Comparison of ENCODE assay signal across 31 mouse cellular contexts in the genomic region with DNA sequence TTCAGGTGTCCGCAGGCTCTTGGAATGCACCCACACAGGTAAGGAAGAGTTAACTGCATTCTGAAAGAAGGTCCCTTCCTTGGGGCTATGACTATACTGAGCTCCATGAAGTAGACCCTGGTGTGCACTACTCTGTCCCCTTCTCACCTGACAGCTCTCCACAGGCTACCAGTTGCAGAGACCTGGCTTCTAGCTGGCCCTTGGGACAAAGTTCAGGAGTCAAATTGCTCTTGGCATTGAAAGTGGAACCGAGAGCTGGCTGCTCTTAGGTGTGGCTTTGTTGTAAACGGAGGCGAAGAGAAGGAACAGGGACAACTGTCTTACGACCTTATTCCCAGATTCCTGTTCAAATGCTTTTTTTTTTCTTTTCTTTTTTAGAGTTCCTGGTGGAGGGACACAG. TPM values are rescaled to one million over a fixed set of nuclear protein-coding genes. Genes with fewer than 3 reads are reported as not detected.
DNase-seq lines count a peak whose midpoint lies in the region; ATAC-seq and TF ChIP-seq lines count a peak whose summit lies in the region.
"Had no signal": no experiment of that assay in that cellular context is flagged by ENCODE, and none has a peak within 500 bp of the region (broad histone marks: within the 10 kb centered on the region; RNA-seq: fewer than 3 reads in every experiment).

No protein-coding gene starts in this region.

- H3K4me3 ChIP-seq in kidney, embryonic 16.5 days (ENCODE audit: low read length): no peak overlapping the region
- peak overlapping the region; percentile 28; the same call in 1 of the 2 replicates for H3K4me3 ChIP-seq in G1E (ENCODE audit: low read depth, low read length)
- no peak overlapping the region for H3K4me3 ChIP-seq in intestine, embryonic 14.5 days (ENCODE audit: low read depth, low read length)
- no peak overlapping the region for H3K4me3 ChIP-seq in embryonic facial prominence, embryonic 10.5 days
- H3K4me3 ChIP-seq: embryonic facial prominence, embryonic 15.5 days; forebrain, embryonic 12.5 days; heart, embryonic 10.5 days; heart, embryonic 15.5 days; hindbrain, embryonic 12.5 days; midbrain, embryonic 13.5 days had no signal

- no peaks in the 10 kb centered on the region for H3K9me3 ChIP-seq in kidney, embryonic 16.5 days (ENCODE audit: low read length)
- H3K9me3 ChIP-seq in G1E (replicated peaks): no peaks in the 10 kb centered on the region
- no peaks in the 10 kb centered on the region for H3K9me3 ChIP-seq in intestine, embryonic 14.5 days (ENCODE audit: control insufficient read depth, low read length)
- no peaks in the 10 kb centered on the region for H3K9me3 ChIP-seq in embryonic facial prominence, embryonic 10.5 days
- H3K9me3 ChIP-seq: embryonic facial prominence, embryonic 15.5 days; forebrain, embryonic 12.5 days; heart, embryonic 10.5 days; heart, embryonic 15.5 days; hindbrain, embryonic 12.5 days; midbrain, embryonic 13.5 days had no signal

- peak; percentile 42 to 54 for DNase-seq in kidney, adult 8-10 months
- no peak for DNase-seq in G1E (ENCODE audit: low spot score)
- no peak for DNase-seq in intestine, embryonic 14.5 days (ENCODE audit: low spot score)
- peak; percentile 42 to 53 for DNase-seq in kidney, postnatal 36 days
- no peak for DNase-seq in embryonic facial prominence, embryonic 10.5 days (ENCODE audit: low spot score)
- DNase-seq in layer of hippocampus, adult 8-10 months (ENCODE audit: low spot score in 2 of 2): no peak
- DNase-seq: adrenal gland, adult 2 months; adrenal gland, postnatal 36 days; B cell, adult 2 months; cerebellum, adult 18-20 months; cerebellum, postnatal 14 days; gastrocnemius, postnatal 14 days; heart, postnatal 36 days; layer of hippocampus, adult 9-11 months; liver; lung, adult 18-20 months; thymus, postnatal 14 days had no signal

- no peaks in the 10 kb centered on the region for H3K36me3 ChIP-seq in kidney, embryonic 16.5 days (ENCODE audit: insufficient read depth, low read length)
- peaks cover 3% of the 10 kb centered on the region for H3K36me3 ChIP-seq in G1E (replicated peaks)
- H3K36me3 ChIP-seq in intestine, embryonic 14.5 days (ENCODE audit: control insufficient read depth, insufficient read depth, low read length): no peaks in the 10 kb centered on the region
- H3K36me3 ChIP-seq in embryonic facial prominence, embryonic 10.5 days (replicated peaks): no peaks in the 10 kb centered on the region
- H3K36me3 ChIP-seq: embryonic facial prominence, embryonic 15.5 days; forebrain, embryonic 12.5 days; heart, embryonic 10.5 days; heart, embryonic 15.5 days; hindbrain, embryonic 12.5 days; midbrain, embryonic 13.5 days had no signal

- peaks cover 18% of the 10 kb centered on the region; the same call in 1 of the 2 replicates for H3K4me1 ChIP-seq in kidney, embryonic 16.5 days (ENCODE audit: insufficient read depth, low read length)
- peaks cover 73% of the 10 kb centered on the region for H3K4me1 ChIP-seq in G1E (ENCODE audit: insufficient read depth, low read depth, low read length)
- no peaks in the 10 kb centered on the region for H3K4me1 ChIP-seq in intestine, embryonic 14.5 days (replicated peaks; ENCODE audit: control insufficient read depth, insufficient read depth, low read length)
- peaks cover 5% of the 10 kb centered on the region; the same call in 1 of the 2 replicates for H3K4me1 ChIP-seq in embryonic facial prominence, embryonic 10.5 days
- H3K4me1 ChIP-seq: forebrain, embryonic 12.5 days; hindbrain, embryonic 12.5 days had no signal

- no peak overlapping the region for H3K4me2 ChIP-seq in kidney, embryonic 16.5 days (replicated peaks; ENCODE audit: low read depth, low read length)
- no peak overlapping the region for H3K4me2 ChIP-seq in intestine, embryonic 14.5 days (ENCODE audit: low read length)
- H3K4me2 ChIP-seq: embryonic facial prominence, embryonic 15.5 days; forebrain, embryonic 12.5 days; heart, embryonic 15.5 days; hindbrain, embryonic 12.5 days; midbrain, embryonic 13.5 days had no signal

- WGBS in kidney, embryonic 16.5 days: 70% methylated on average over 5 of the region's 5 CpGs
- 77% methylated on average over 5 of the region's 5 CpGs for WGBS in intestine, embryonic 14.5 days
- 82% methylated on average over 5 of the region's 5 CpGs for WGBS in embryonic facial prominence, embryonic 10.5 days

- no peak for TF ChIP-seq CTCF in G1E (IDR thresholded peaks at IDR 0.05; ENCODE audit: low read depth, low read length)

- no peak overlapping the region for H3K9ac ChIP-seq in kidney, embryonic 16.5 days (replicated peaks; ENCODE audit: low read length)
- no peak overlapping the region for H3K9ac ChIP-seq in intestine, embryonic 14.5 days (ENCODE audit: low read length)
- H3K9ac ChIP-seq: embryonic facial prominence, embryonic 15.5 days; forebrain, embryonic 12.5 days; heart, embryonic 15.5 days; hindbrain, embryonic 12.5 days; midbrain, embryonic 13.5 days had no signal

- no peak for ATAC-seq in kidney, embryonic 16.5 days (ENCODE audit: low FRiP score, low TSS enrichment)
- no peak for ATAC-seq in G1E (ENCODE audit: extremely low read depth, insufficient number of reproducible peaks, low FRiP score, poor library complexity, severe bottlenecking)
- ATAC-seq in intestine, embryonic 14.5 days (replicated peaks; ENCODE audit: low FRiP score, low TSS enrichment, low read depth): 0 out of 2 replicates have a peak, but pooled peaks have one; percentile 34
- ATAC-seq: activated CD4-positive, CD25-positive, alpha-beta regulatory T cell, adult 4 months; hindbrain, postnatal 0 days; lung, postnatal 0 days; midbrain, embryonic 13.5 days had no signal

- H3K27me3 ChIP-seq in kidney, embryonic 16.5 days (ENCODE audit: insufficient read depth, low read length): 0 out of 2 replicates have a peak, but pooled peaks cover 2% of the 10 kb centered on the region
- H3K27me3 ChIP-seq in G1E (ENCODE audit: insufficient read depth, low read length): no peaks in the 10 kb centered on the region
- H3K27me3 ChIP-seq in intestine, embryonic 14.5 days (replicated peaks; ENCODE audit: control insufficient read depth, insufficient read depth, low read length): no peaks in the 10 kb centered on the region
- H3K27me3 ChIP-seq in embryonic facial prominence, embryonic 10.5 days (replicated peaks; ENCODE audit: low read depth, poor library complexity, severe bottlenecking): peaks cover 18% of the 10 kb centered on the region
- H3K27me3 ChIP-seq: embryonic facial prominence, embryonic 15.5 days; midbrain, embryonic 13.5 days had no signal

- no peak overlapping the region for H3K27ac ChIP-seq in kidney, embryonic 16.5 days (ENCODE audit: low read length)
- H3K27ac ChIP-seq in intestine, embryonic 14.5 days (ENCODE audit: low read depth): no peak overlapping the region
- H3K27ac ChIP-seq in embryonic facial prominence, embryonic 10.5 days (replicated peaks): no peak overlapping the region
- H3K27ac ChIP-seq: embryonic facial prominence, embryonic 15.5 days; forebrain, embryonic 12.5 days; heart, embryonic 10.5 days; hindbrain, embryonic 12.5 days; hindbrain, postnatal 0 days; macrophage; midbrain, embryonic 13.5 days had no signal

RNA-seq across cellular contexts. Expression of a gene that starts 10.8 kb away (rescaled TPM):
- polyA plus RNA-seq in kidney, embryonic 16.5 days (2015; fragmentation: Nextera tagmentation; extraction: Ambion mirVana): 51.4 and 54.5 TPM in 2 replicates
- total RNA-seq in G1E (2014; fragmentation: Nextera tagmentation) (222 and 254 TPM in 2 replicates), G1E (2017) (99.4 and 116 TPM in 2 replicates)
- polyA plus RNA-seq in G1E (2012): 45.6 and 45.9 TPM in 2 replicates
- polyA plus RNA-seq in intestine, embryonic 14.5 days (2014; fragmentation: Nextera tagmentation; extraction: Ambion mirVana): 60.7 and 71.1 TPM in 2 replicates
- 66.9 and 79.2 TPM in 2 replicates for polyA plus RNA-seq in embryonic facial prominence, embryonic 10.5 days (2016; fragmentation: Nextera tagmentation; extraction: Ambion mirVana)
- 10 to 100 TPM; 57.5 to 84.8 (median 69.6) TPM for total RNA-seq in layer of hippocampus, adult 8-10 months (2022)

RNA-seq across cellular contexts. Expression of a gene that starts 39.8 kb away (rescaled TPM):
- 0.09 TPM in 1 of 2 replicates, not detected in the other for polyA plus RNA-seq in kidney, embryonic 16.5 days (2015; fragmentation: Nextera tagmentation; extraction: Ambion mirVana)
- total RNA-seq in G1E (2014; fragmentation: Nextera tagmentation) (4.6 and 8.2 TPM in 2 replicates), G1E (2017) (0.98 and 1.3 TPM in 2 replicates)
- polyA plus RNA-seq in G1E (2012): 0.07 TPM in 1 of 2 replicates, not detected in the other
- 0.13 TPM in 1 of 2 replicates, not detected in the other for polyA plus RNA-seq in intestine, embryonic 14.5 days (2014; fragmentation: Nextera tagmentation; extraction: Ambion mirVana)
- polyA plus RNA-seq in embryonic facial prominence, embryonic 10.5 days (2016; fragmentation: Nextera tagmentation; extraction: Ambion mirVana): 0.15 TPM in 1 of 2 replicates, not detected in the other
- 1 to 10 TPM; 1.1 to 2.8 (median 2.1) TPM for total RNA-seq in layer of hippocampus, adult 8-10 months (2022)
- total RNA-seq: adrenal gland, postnatal 36 days; megakaryocyte-erythroid progenitor cell, adult 5-6 weeks; monocyte, adult 5-6 weeks had no signal
- polyA plus RNA-seq: adrenal gland, adult 2 months; heart, embryonic 10.5 days; limb, embryonic 11.5 days had no signal

RNA-seq across cellular contexts. Expression of a gene that starts 44.0 kb away (rescaled TPM):
- polyA plus RNA-seq in kidney, embryonic 16.5 days (2015; fragmentation: Nextera tagmentation; extraction: Ambion mirVana): 12.3 and 17.0 TPM in 2 replicates
- total RNA-seq in G1E (2014; fragmentation: Nextera tagmentation): 109 and 118 TPM in 2 replicates
- total RNA-seq in G1E (2017): 32.8 and 37.7 TPM in 2 replicates
- polyA plus RNA-seq in G1E (2012): 59.5 and 64.8 TPM in 2 replicates
- polyA plus RNA-seq in intestine, embryonic 14.5 days (2014; fragmentation: Nextera tagmentation; extraction: Ambion mirVana): 15.2 and 18.1 TPM in 2 replicates
- 11.6 and 11.8 TPM in 2 replicates for polyA plus RNA-seq in embryonic facial prominence, embryonic 10.5 days (2016; fragmentation: Nextera tagmentation; extraction: Ambion mirVana)
- 100 to 1,000 TPM; 396 to 439 (median 423) TPM for total RNA-seq in layer of hippocampus, adult 8-10 months (2022)

Comparison
In these comparisons a context has a peak if more than half of its experiments do, and no peak if none do; other contexts are left out.
1. DNase-seq: peak in kidney, adult 8-10 months (2 of 2) and kidney, postnatal 36 days (2 of 2); none in G1E (single experiment), intestine, embryonic 14.5 days (single experiment), embryonic facial prominence, embryonic 10.5 days (single experiment) and layer of hippocampus, adult 8-10 months (0 of 2).